Mouse (Mus musculus) telencephalon, adult 2 months (tissue): ENCODE measurements around the gene Gm9817.

Experiments
- DNase-seq: peaks from one replicate; pipeline ENCODE4 v3.0.0-alpha.2; 2011; ENCODE audit warnings: low read depth, low spot score

Gm9817 gene

DNA sequence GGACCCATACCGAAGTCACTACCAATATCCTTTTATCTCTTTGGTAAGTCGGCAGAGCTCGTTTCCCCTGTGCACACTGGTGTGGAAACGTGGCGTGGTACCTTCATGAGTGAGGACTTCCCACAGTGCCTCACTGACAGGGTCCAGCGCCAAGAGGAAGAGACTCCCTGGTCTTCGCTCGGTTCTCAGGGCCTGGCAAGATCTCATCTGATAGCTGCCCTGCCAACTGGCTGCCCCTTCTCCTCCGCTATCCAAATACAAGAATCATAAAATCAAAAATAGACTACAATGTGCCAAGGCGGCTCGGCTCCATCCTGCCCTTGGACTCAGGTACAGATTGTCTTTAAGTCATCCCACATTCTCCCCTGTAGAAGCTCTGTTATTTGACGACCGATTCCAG is 11.4 kb downstream of the Gm9817 start:
- DNase-seq: no peak

DNA sequence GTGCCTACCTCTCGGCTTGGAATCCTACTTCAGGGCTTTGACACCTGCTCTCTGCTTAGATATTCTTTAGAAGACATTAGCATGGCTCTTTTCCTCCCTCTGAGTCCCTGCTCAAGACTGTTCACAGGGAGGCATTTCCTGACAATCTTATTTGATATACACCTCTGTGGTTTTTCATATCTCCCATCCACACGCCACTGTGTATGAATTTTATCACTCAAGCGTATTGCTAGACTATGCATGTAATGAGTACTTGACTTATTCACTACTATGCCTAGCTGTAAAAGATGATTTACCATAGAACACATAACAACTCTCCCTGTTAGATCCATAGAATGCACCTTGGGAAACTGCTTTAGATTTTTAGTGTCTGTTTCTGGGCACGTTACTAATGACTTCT is 14.3 kb downstream of the Gm9817 start:
- DNase-seq: no peak

DNA sequence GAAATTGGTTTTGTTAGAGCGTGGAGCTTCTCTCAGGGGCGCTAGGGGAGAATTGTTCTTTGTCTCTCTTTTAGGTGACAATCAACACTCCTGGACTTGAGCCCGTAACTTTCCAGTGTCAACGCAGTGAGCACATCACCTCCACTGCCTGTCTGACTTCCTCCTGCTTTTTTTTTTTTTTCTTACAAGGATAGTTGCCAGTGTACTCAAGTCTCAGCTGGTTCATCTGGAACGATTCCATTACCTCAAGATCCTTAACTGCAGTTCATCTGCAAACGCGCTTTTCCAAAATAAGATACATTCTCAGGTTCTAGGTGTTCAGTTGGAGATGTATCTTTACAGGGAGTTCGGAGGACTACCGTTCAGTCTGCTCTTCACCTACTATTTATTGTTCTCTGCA is 16.5 kb downstream of the Gm9817 start:
- no peak for DNase-seq

- DNase-seq: no peak
Measured at GRCm38 (mm10) chr13:45099582-45100229, 21.2 kb downstream of the Gm9817 start.

- DNase-seq: no peak
Measured at GRCm38 (mm10) chr13:45106480-45106879, 28.0 kb downstream of the Gm9817 start.

DNA sequence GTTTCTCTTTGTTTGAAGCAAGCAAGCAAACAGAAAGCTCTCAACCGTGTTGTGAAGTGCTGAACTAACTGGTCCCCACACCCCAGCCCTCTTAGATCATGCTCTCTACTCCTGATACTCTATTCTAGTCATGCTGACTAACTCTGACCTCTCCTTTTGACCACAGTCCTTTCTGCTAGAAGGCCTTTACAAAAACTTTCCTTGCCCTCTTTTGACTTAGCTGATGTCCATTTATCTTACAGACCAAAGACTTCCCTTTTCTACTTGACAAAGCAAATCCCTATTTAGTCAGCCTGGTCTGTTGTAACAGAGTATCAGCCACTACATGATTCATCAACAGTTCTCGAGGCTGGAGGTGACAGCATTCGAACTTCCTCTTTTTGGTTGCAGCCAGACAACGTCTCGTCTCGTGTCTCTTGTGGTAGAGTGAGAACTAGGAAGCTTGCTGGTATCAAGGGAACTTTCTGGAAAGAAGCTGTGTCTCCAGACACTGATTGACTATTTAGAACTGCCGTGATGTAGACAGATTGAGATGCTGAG is 30.4 kb downstream of the Gm9817 start:
- DNase-seq: peak; percentile 66

DNA sequence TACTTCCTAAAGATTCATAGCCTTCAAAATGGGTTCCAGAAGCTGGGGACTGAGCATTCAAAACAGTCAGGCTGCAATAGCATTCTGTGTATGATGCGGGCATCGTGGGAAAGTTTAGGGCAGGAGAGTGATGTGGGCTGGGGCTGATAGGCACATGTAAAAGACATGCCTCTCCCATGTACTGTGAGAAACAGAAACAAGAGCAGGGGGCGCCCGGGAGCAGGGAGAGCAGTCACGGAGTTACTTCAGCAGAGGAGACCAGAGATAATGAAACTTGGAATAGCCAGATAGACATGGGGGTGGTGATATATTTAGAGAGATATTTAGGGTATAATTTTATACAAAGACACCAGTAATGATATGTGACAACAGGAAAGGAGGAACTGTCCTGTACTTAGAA is 39.9 kb downstream of the Gm9817 start:
- DNase-seq: no peak

DNA sequence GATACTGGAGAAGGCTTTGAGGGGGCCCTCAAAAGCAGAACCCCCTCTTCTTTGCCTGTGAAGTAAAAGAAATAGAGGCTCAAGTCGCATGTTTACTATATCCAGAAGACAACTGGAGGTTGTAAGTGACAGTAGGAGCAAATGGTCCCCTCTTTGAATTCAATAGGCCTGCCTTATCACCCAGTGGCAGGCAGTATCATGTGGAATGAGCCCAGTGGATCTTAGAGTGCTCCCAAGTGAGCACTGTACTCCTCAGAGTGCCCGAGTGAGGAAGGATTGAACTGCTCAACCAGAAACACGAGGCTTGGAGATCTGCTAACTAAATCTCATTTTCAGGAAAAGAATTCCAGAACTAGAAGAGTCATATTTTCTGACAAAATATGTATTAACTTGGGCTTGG is 40.3 kb downstream of the Gm9817 start:
- DNase-seq: no peak
